Mouse (Mus musculus) lung, embryonic 15.5 days (tissue): ENCODE results near the gene Creb5. TPM values are rescaled to one million over a fixed set of nuclear protein-coding genes. Genes with fewer than 3 reads are reported as not detected.

Experiments
- ATAC-seq: fragments of 200-750 bp; cut with Nextera tagmentation; 2 replicates; pipeline ENCODE4 v1.8.0; 2017; ENCODE audit warnings: moderate number of reproducible peaks, borderline replicate concordance; ENCODE audit not compliant: low FRiP score, low TSS enrichment; ENCODE audit errors: extremely low read depth
- H3K27ac ChIP-seq: fragments of 300-500 bp; sonication (generic); 2 replicates; pipeline ENCODE4 v1.5.1; 2015; ENCODE audit warnings: moderate library complexity, mild to moderate bottlenecking, inconsistent platforms
- H3K27me3 ChIP-seq: fragments of 300-500 bp; sonication (generic); 2 replicates; pipeline ENCODE4 v1.6.1; 2015; ENCODE audit warnings: inconsistent platforms
- H3K36me3 ChIP-seq: fragments of 300-500 bp; sonication (generic); 2 replicates; pipeline ENCODE4 v1.6.1; 2015; ENCODE audit warnings: inconsistent platforms
- H3K4me1 ChIP-seq: fragments of 300-500 bp; sonication (generic); 2 replicates; pipeline ENCODE4 v1.6.1; 2015; ENCODE audit warnings: inconsistent platforms
- H3K4me2 ChIP-seq: fragments of 300-500 bp; sonication (generic); 2 replicates; pipeline ENCODE4 v1.6.1; 2015; ENCODE audit warnings: inconsistent platforms, mild to moderate bottlenecking, moderate library complexity
- H3K4me3 ChIP-seq: fragments of 300-500 bp; sonication (generic); 2 replicates; pipeline ENCODE4 v1.5.1; 2015; ENCODE audit warnings: mild to moderate bottlenecking, inconsistent platforms
- H3K9ac ChIP-seq: fragments of 300-500 bp; sonication (generic); 2 replicates; pipeline ENCODE4 v1.6.1; 2015; ENCODE audit warnings: inconsistent platforms
- H3K9me3 ChIP-seq: fragments of 300-500 bp; sonication (generic); 2 replicates; pipeline ENCODE4 v1.6.1; 2016; ENCODE audit warnings: inconsistent platforms
- WGBS: fragments of 180-500 bp; shearing (Covaris S2); methylation state at CpG from one replicate; pipeline ENCODE4 v1.1.7; 2015; 5-methylcytosine and 5-hydroxymethylcytosine counted together
- polyA plus RNA-seq: library from polyadenylated mRNA; unstranded; fragments of >200 nt; fragmentation: Nextera tagmentation; extraction: Ambion mirVana; gene quantifications from 2 replicates; pipeline ENCODE4 v1.2.1, GENCODE M21; 2015

Gene Creb5
- polyA plus RNA-seq, 1 experiment from 2014 or later, result 5.8 TPM

DNA sequence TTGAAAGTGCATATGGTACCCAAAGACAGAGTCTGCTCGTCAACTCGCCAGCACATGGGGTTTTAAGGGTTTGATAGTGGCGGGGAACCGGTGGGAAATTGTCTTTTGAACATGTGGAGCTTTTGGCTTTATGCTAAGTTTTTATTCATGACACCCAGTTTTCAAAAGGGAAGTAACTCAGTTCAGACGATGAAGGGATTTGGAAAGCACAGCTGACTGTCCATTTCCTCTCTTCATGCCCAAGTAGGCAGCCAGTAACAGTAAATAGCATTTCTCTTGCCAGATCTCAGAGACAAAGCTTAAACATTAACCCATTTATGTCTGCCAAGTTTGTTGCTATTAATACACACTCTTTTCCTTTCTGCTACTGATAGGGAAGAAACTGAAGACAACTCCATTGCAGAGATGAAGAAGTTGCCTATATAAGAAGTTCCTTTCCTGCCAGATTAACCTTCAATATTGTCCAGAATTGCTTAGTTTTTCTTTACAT, 444.0 kb downstream of the Creb5 start:
- H3K9me3 ChIP-seq, result no peaks in the 10 kb centered on the region
- no peaks in the 10 kb centered on the region for H3K36me3 ChIP-seq
- H3K4me3 ChIP-seq, result no peak overlapping the region
- WGBS, result 53% methylated on average over 5 of the region's 5 CpGs
- H3K27me3 ChIP-seq, result 0 out of 2 replicates have a peak, but pooled peaks cover 1% of the 10 kb centered on the region
- ATAC-seq, result no peak
- H3K4me2 ChIP-seq, result no peak overlapping the region
- H3K9ac ChIP-seq, result no peak overlapping the region
- no peaks in the 10 kb centered on the region for H3K4me1 ChIP-seq
- no peak overlapping the region for H3K27ac ChIP-seq

- Histone ChIP-seq H3K9me3 (no peaks in the 10 kb centered on the region), H3K4me3 (no peak overlapping the region), H3K27me3 (0 out of 2 replicates have a peak, but pooled peaks cover 4% of the 10 kb centered on the region), H3K4me1 (no peaks in the 10 kb centered on the region), H3K36me3 (no peaks in the 10 kb centered on the region), H3K4me2 (no peak overlapping the region), H3K9ac (no peak overlapping the region), H3K27ac (no peak overlapping the region)
- no peak for ATAC-seq
- WGBS, result 85% methylated on average over 1 of the region's 1 CpGs
Observed at GRCm38 (mm10) chr6:53733546-53733945, 446.5 kb downstream of the Creb5 start.

GRCm38 (mm10) chr6:53733999-53734398, 446.9 kb downstream of the Creb5 start:
- Histone ChIP-seq H3K9me3 (no peaks in the 10 kb centered on the region), H3K27ac (no peak overlapping the region), H3K4me3 (no peak overlapping the region)

DNA sequence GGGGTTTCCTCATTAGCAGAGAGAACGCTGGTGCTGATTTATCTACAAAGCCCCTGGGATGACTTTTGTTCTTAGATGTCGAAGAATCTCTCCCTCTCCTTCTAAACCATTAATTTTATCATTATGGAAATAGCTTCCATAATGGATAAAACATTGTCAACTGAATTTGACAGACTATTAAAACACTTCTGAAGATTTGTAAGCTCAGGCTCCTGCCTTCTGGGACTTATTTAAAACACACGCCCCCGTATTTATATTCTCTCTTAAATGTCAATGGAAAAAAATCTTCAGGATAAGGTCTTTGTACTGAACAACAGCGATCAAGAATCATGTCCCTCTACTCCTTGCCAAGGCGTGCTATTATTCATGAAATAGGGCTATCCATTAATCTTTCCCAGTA, 448.6 kb downstream of the Creb5 start:
- Histone ChIP-seq H3K9ac (no peak overlapping the region), H3K4me3 (no peak overlapping the region), H3K4me1 (no peaks in the 10 kb centered on the region), H3K9me3 (no peaks in the 10 kb centered on the region), H3K27ac (no peak overlapping the region), H3K4me2 (no peak overlapping the region), H3K36me3 (no peaks in the 10 kb centered on the region), H3K27me3 (0 out of 2 replicates have a peak, but pooled peaks cover 4% of the 10 kb centered on the region)
- WGBS, result 57% methylated on average over 6 of the region's 6 CpGs
- no peak for ATAC-seq

More at GRCm38 (mm10) chr6:53733999-53734398, 446.9 kb downstream of the Creb5 start:
- no peak overlapping the region for H3K9ac ChIP-seq
- WGBS, result 29% methylated on average over 4 of the region's 4 CpGs
- no peak for ATAC-seq
- H3K4me1 ChIP-seq, result no peaks in the 10 kb centered on the region
- H3K27me3 ChIP-seq, result 0 out of 2 replicates have a peak, but pooled peaks cover 4% of the 10 kb centered on the region
- no peak overlapping the region for H3K4me2 ChIP-seq
- H3K36me3 ChIP-seq, result no peaks in the 10 kb centered on the region

DNA sequence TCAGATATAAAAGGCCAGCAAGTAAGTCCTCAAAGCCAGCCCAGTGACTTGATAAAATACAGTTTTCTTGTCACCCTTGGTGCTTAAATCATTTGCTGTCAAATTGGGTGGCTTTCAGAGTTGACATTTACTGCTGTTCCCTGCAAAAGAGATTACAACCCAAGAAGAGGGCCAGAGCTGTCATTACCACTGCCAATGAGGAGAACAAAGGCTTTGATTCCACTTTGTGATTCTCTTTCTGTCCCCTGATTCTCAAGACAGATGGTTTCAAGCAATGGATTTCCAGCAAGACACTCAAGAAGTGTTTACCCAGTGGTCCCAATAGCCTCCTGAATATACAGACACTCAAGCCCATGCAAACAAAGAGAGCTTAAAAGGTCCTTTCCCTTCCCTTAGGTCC, 451.1 kb downstream of the Creb5 start:
- Histone ChIP-seq H3K27ac (no peak overlapping the region), H3K9me3 (no peaks in the 10 kb centered on the region), H3K36me3 (no peaks in the 10 kb centered on the region), H3K9ac (no peak overlapping the region), H3K4me1 (no peaks in the 10 kb centered on the region), H3K4me2 (no peak overlapping the region), H3K27me3 (0 out of 2 replicates have a peak, but pooled peaks cover 4% of the 10 kb centered on the region), H3K4me3 (no peak overlapping the region)
- ATAC-seq, result no peak

DNA sequence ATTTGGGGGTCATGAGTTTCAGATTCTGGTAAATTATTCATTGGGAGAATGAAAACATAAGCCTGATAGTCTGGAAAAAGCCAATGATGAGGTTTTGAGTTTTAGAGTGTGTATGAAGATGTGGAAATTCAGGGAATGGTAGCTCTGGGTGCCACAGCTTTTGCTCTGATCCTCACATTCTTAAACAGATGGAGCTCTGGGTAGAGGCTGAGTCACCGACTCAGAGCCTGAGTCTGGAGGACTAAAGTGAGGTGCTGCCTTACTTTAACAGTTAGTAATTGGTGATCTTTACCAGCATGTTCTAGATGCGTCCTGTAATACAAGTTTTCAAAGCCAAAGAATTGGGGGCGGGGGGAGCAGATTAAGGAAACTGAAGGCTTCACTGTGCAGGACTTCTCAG, 454.2 kb downstream of the Creb5 start:
- Histone ChIP-seq H3K27ac (no peak overlapping the region), H3K4me1 (no peaks in the 10 kb centered on the region), H3K36me3 (no peaks in the 10 kb centered on the region), H3K27me3 (0 out of 2 replicates have a peak, but pooled peaks cover under 1% of the 10 kb centered on the region), H3K9ac (no peak overlapping the region), H3K4me3 (no peak overlapping the region), H3K4me2 (no peak overlapping the region), H3K9me3 (no peaks in the 10 kb centered on the region)
- ATAC-seq, result no peak
- 82% methylated on average over 3 of the region's 3 CpGs for WGBS

Other genes starting within 250 kb of the Creb5 start
- 4.7 and 5.0 TPM in 2 replicates for gene Jazf1, start 218.6 kb upstream of the Creb5 start, polyA plus RNA-seq